Mouse (Mus musculus) c-Kit-positive CD71-positive TER-119-positive erythroid progenitor cells, embryonic 14.5 days (primary cell): Measurements from ENCODE around the gene 1600014C10Rik.

Source experiments
- DNase-seq: peaks from one replicate; pipeline ENCODE4 v3.0.0-alpha.2; 2013; ENCODE audit warnings: low spot score

The 1600014C10Rik gene

GRCm38 (mm10) chr7:38182962-38183687 is at the start of gene 1600014C10Rik:
Gene 1600014C10Rik, plus strand, starts transcription at chr7:38183217.
- DNase-seq, result peak; percentile 62

- no peak for DNase-seq
These were observed 48.5 kb upstream of the 1600014C10Rik start for GRCm38 (mm10) chr7:38134471-38134870.

DNA sequence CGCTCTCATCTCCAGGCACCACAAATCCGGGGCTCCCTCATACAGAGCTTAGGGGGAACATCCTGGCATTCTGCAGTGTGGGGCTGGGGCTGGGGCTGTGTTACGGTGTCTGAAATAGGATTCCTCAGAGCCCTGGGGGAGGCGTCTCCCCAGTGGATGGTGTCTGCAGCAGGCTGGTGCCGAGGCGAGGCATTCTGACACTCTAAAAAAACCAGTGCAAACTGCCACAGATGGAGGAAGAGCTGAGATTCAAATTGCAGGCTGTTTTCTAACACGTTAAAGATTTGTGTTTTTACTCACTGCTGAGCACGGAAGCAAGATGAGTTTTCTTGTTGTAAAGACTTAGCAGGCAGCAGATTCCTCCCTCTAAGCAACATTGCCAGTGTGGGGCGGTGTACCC is 42.7 kb upstream of the 1600014C10Rik start:
- no peak for DNase-seq

- DNase-seq, result peak; percentile 80
These were observed 41.1 kb upstream of the 1600014C10Rik start for GRCm38 (mm10) chr7:38141747-38142545.

DNA sequence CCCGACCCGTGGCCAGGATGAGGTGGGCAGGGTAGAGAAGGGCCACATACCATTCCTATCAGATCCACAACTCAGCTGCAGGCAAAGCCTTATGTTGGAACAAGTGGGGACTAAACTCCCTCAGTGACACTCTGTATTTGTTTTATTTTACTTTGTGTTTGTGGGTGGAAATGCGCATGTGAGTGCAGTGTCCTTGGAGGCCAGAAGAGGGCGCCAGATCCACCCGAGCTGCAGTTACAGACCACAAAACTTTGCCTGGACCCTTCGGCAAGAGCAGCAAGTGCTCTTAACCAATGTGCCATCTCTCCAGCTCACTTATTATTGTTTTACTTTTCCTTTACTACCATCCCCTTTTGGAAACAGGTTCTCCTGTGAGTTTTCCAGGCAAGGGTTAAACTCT is 35.5 kb upstream of the 1600014C10Rik start:
- no peak for DNase-seq

DNA sequence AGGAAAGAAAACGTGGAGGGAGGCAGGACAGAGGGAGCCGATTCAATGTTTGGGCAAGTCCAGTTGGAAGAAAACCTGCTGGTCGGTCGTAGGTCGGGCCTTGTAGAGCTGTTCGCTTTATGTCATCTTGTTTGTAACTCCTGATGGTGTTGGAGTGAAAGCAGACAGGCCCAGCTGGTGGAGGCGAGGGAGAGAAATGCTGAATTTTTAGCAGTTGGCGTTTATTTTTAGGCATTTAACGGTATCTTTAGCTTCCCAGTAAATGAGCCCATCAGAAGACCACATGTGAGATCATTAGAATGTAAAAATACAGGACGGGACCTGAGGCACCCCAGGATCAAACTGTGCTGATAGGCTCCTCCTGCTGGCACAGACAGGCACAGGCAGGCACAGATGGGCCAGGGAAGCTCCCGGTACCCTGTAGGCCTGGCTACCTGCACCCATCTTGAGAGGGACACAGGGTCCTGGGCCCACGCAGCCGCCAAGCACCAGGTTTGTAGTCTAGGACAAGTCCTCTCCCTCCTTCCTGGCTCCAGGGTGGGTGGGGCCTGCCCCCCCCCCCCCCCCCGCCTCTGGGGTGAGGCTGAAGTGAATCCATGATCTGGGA is 31.2 kb upstream of the 1600014C10Rik start:
- DNase-seq, result no peak

DNA sequence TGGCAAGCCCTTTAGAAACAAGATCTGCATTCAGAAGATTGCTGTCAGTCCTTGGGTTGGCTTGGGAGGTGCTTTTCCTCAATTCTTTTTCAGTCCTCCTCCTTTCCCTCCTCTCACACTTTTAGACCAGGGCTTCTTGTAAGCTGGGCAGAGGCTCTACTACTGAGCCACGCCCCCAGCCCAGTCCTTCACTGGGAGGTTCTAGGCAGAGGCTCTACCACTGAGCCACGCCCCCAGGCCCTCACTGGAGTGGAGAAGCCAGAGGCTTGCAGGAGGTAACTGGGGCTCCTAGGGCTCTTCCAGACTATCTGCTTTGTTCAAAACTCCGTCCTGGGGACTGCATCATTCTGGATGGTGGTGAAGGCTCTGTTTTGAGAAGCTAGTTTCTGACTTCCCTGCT is 30.4 kb upstream of the 1600014C10Rik start:
- DNase-seq, result no peak

GRCm38 (mm10) chr7:38155829-38156228 is 27.2 kb upstream of the 1600014C10Rik start:
- no peak for DNase-seq

DNA sequence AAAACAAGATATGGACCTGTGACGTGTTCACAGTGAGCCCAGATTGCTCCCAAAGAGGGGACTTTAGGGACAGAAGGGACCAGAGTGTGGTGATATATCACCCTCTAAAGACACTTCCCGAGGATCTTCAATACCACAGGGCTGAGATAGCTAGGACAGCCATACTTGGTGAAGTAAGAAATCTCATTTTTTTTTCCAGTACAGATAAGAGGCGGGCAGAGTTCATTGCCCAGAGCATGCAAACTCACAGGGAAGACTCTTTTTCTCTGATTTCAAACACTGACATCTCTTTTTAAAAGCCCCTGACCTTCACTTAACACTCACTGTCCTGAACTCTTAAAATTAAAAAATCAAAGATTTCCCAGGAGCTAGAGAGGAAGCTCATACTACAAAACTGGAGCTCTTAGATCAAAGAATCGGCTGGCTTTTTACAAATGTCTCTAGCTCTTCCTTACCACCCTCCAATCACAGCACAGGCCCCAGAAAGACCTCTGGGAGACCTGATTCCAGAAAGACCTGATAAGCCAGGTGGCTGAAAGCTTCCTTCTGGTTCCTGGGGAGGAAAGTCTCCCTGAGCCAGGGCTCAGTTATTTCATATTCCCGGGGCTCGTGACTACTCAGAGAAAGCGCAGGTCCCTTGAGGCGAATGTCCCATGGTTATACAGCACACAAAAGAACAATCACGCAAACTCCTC is 24.1 kb upstream of the 1600014C10Rik start:
- no peak for DNase-seq

- DNase-seq, result peak; percentile 51
These were observed 21.6 kb upstream of the 1600014C10Rik start for GRCm38 (mm10) chr7:38161438-38161837.

- no peak for DNase-seq
These were observed 19.5 kb upstream of the 1600014C10Rik start for GRCm38 (mm10) chr7:38163433-38164050.

DNA sequence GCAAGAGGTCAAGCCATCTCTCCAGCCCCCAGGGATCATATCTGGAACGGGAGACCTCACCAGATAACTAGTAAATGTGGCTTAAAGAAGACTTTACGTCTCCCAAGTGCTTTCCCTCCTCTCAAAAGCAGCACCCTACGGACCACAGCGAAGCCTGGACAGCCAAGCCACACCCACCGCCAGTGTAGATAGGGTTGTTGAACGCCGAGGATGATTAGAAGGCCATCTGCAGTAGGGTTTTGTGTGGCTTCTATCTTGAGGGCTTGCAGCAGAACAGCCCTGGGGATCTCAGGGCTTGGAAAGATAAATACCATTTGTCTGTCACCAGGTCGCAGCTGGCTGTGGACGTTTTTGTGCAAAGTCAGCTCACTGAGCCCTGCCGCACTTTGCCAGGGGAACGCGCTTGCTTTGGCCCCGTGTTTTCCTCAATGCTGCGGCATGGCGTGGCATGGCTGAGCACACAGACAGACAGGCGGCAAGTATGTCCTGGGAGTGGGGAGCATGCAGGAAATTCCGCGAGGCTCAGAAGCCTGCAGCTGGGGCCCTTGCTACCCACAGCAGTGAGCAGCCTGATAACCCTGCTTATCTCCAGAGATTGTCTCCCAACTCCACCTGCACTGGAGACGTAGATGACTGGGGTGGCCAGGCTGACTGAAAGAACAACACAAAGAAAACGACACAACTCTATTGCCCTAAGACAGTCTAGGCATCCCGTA is 15.9 kb upstream of the 1600014C10Rik start:
- no peak for DNase-seq

DNA sequence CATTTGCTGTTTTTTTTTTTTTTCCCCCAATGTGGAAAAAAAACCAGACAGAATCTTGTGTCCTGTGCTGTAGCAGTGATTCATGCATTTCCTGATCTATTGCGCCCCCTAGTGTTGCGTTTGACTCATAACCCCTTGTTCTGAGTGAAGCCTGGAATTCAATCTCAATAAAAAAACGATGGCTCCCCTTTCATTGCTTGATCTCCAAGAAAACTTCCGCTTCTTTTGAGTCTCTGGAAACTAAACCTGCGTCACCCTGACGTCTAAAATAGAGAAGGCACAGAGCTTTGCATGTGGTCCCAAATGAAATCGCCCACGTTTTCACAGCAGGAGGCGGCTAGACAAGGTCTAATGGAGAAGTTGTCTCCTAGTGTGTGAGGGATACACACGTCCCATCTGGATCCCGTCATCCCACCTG is 15.3 kb upstream of the 1600014C10Rik start:
- no peak for DNase-seq

DNA sequence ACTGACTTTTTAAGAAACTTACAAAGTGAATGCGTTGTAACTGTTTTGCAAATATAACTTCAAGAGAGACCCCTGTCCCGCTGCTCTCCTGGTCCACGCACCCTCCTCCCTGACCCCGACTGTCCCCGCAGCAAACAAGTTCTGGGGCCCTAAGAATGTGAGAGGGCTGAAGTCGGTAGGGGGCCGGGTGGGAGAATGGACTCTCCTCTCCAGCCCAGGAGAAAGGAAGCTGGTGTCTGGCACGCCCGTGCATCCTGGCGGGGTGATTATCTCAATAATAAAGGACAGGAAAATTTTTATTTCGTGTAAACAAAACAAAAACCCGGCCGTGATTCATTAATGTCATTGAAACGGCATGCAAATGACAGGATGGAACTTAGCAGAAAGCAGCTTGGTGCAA is 9.1 kb upstream of the 1600014C10Rik start:
- DNase-seq, result no peak

GRCm38 (mm10) chr7:38174321-38175148 is 8.5 kb upstream of the 1600014C10Rik start:
- DNase-seq, result no peak

DNA sequence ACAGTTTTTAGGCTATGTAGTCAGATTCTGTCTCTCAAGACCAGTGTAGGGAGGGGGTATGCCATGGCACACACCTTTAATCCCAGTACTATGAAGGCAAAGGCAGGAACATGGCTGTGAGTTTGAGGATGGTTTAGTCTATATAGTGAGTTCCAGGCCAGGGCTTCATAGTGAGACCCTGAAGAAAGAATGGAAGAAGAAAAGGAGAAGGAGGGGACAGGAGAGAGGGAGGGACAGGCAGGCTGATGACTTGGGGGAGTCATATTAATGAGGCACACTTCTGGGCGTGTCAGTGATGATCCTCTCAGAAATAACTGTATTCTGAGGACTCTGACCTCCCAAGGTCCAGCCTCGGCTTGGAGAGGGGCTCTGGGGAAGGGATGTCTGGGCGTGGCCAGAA is 7.0 kb upstream of the 1600014C10Rik start:
- no peak for DNase-seq

DNA sequence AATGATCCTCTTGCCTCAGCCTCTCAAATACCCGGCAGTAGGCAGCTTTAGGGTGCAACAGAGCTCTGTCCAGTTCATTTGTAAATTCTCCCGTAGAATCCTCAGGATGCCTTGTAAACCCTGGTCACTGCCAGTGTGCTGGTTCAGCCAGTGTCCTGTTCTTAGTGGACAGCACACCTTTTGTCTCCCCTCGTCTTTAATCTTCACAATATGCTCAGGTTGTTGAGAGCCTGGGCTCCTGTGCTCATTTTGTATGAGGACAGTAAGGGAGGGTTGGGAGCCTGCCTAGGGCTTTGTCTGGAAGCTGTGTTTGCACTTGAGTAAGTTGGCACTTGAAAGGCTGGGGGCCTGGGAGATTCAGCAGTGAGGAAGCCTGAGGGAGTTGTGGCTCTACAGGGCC is 3.1 kb upstream of the 1600014C10Rik start:
- DNase-seq, result no peak

GRCm38 (mm10) chr7:38181366-38181765 is 1.7 kb upstream of the 1600014C10Rik start:
- DNase-seq, result no peak

GRCm38 (mm10) chr7:38182596-38182961 is 438 bp upstream of the 1600014C10Rik start:
- DNase-seq, result peak; percentile 82

- peak; percentile 69 for DNase-seq
These were observed 846 bp downstream of the 1600014C10Rik start for GRCm38 (mm10) chr7:38183709-38184417.
